Mouse (Mus musculus): ENCODE measurements around the gene Zbtb20. TPM values are rescaled to one million over a fixed set of nuclear protein-coding genes. Genes with fewer than 3 reads are reported as not detected.

Zbtb20 gene
- total and polyA plus RNA-seq, 2 experiments from 2014 or later = 19.8 to 45.8 TPM

- H3K9me3 ChIP-seq (replicated peaks; ENCODE audit: control insufficient read depth, low read length) = no peaks in the 10 kb centered on the region
- no peak overlapping the region for H3K27ac ChIP-seq (ENCODE audit: low read depth)
These were observed 785.9 kb downstream of the Zbtb20 start for GRCm38 (mm10) chr16:43661576-43661975.

GRCm38 (mm10) chr16:43662124-43663004, 786.7 kb downstream of the Zbtb20 start:
- ATAC-seq (ENCODE audit: insufficient read depth, low read depth) = no peak
- no peak for DNase-seq (ENCODE audit: low spot score)
- no peaks in the 10 kb centered on the region for H3K36me3 ChIP-seq (replicated peaks; ENCODE audit: control insufficient read depth, insufficient read depth, low read length)
- WGBS = 71% methylated on average over 10 of the region's 10 CpGs
- H3K27ac ChIP-seq (ENCODE audit: low read depth) = no peak overlapping the region
- H3K9me3 ChIP-seq (replicated peaks; ENCODE audit: control insufficient read depth, low read length) = no peaks in the 10 kb centered on the region
- H3K4me1 ChIP-seq (ENCODE audit: control insufficient read depth, insufficient read depth) = no peaks in the 10 kb centered on the region
- no peak overlapping the region for H3K4me2 ChIP-seq (ENCODE audit: low read depth, low read length)
- no peak overlapping the region for H3K4me3 ChIP-seq (ENCODE audit: low read depth, low read length)
- no peak overlapping the region for H3K9ac ChIP-seq (replicated peaks; ENCODE audit: low read depth, low read length)
- no peaks in the 10 kb centered on the region for H3K27me3 ChIP-seq (ENCODE audit: control insufficient read depth, insufficient read depth, low read length)
- no peak for TF ChIP-seq EP300 (IDR thresholded peaks at IDR 0.05; ENCODE audit: low read depth)
- no peak for TF ChIP-seq CTCF (IDR thresholded peaks at IDR 0.05; ENCODE audit: low read depth)

More at GRCm38 (mm10) chr16:43661576-43661975, 785.9 kb downstream of the Zbtb20 start:
- no peaks in the 10 kb centered on the region for H3K36me3 ChIP-seq (replicated peaks; ENCODE audit: control insufficient read depth, insufficient read depth, low read length)
- H3K4me3 ChIP-seq (ENCODE audit: low read depth, low read length) = no peak overlapping the region
- TF ChIP-seq EP300 (IDR thresholded peaks at IDR 0.05; ENCODE audit: low read depth) (no peak), CTCF (IDR thresholded peaks at IDR 0.05; ENCODE audit: low read depth) (no peak)
- H3K9ac ChIP-seq (replicated peaks; ENCODE audit: low read depth, low read length) = no peak overlapping the region
- no peaks in the 10 kb centered on the region for H3K4me1 ChIP-seq (ENCODE audit: control insufficient read depth, insufficient read depth)
- no peak overlapping the region for H3K4me2 ChIP-seq (ENCODE audit: low read depth, low read length)
- 90% methylated on average over 5 of the region's 5 CpGs for WGBS
- no peak for ATAC-seq (ENCODE audit: insufficient read depth, low read depth)
- no peaks in the 10 kb centered on the region for H3K27me3 ChIP-seq (ENCODE audit: control insufficient read depth, insufficient read depth, low read length)
- DNase-seq (ENCODE audit: low spot score) = no peak

- TF ChIP-seq EP300 (IDR thresholded peaks at IDR 0.05; ENCODE audit: low read depth) (no peak), CTCF (IDR thresholded peaks at IDR 0.05; ENCODE audit: low read depth) (no peak)
- Histone ChIP-seq H3K27me3 (ENCODE audit: control insufficient read depth, insufficient read depth, low read length) (no peaks in the 10 kb centered on the region), H3K4me1 (ENCODE audit: control insufficient read depth, insufficient read depth) (no peaks in the 10 kb centered on the region), H3K9me3 (replicated peaks; ENCODE audit: control insufficient read depth, low read length) (no peaks in the 10 kb centered on the region), H3K27ac (ENCODE audit: low read depth) (no peak within 1 kb of the TSS), H3K9ac (replicated peaks; ENCODE audit: low read depth, low read length) (no peak within 1 kb of the TSS), H3K4me3 (ENCODE audit: low read depth, low read length) (no peak within 1 kb of the TSS), H3K4me2 (ENCODE audit: low read depth, low read length) (no peak within 1 kb of the TSS), H3K36me3 (replicated peaks; ENCODE audit: control insufficient read depth, insufficient read depth, low read length) (no peaks in the 10 kb centered on the region)
- DNase-seq (ENCODE audit: low spot score) (no peak), ATAC-seq (ENCODE audit: insufficient read depth, low read depth) (no peak)
- 64% methylated on average over 7 of the region's 7 CpGs for WGBS
These were observed 788.4 kb downstream of the Zbtb20 start, which contains the start of gene Tigit for GRCm38 (mm10) chr16:43663978-43664579. Tigit (minus strand) TSS chr16:43664146.

GRCm38 (mm10) chr16:43664861-43665260, 789.2 kb downstream of the Zbtb20 start:
- Histone ChIP-seq H3K9me3 (replicated peaks; ENCODE audit: control insufficient read depth, low read length) (no peaks in the 10 kb centered on the region), H3K36me3 (replicated peaks; ENCODE audit: control insufficient read depth, insufficient read depth, low read length) (no peaks in the 10 kb centered on the region), H3K27me3 (ENCODE audit: control insufficient read depth, insufficient read depth, low read length) (no peaks in the 10 kb centered on the region), H3K4me3 (ENCODE audit: low read depth, low read length) (no peak overlapping the region), H3K9ac (replicated peaks; ENCODE audit: low read depth, low read length) (no peak overlapping the region), H3K27ac (ENCODE audit: low read depth) (no peak overlapping the region), H3K4me2 (ENCODE audit: low read depth, low read length) (no peak overlapping the region), H3K4me1 (ENCODE audit: control insufficient read depth, insufficient read depth) (no peaks in the 10 kb centered on the region)
- DNase-seq (ENCODE audit: low spot score) (no peak), ATAC-seq (ENCODE audit: insufficient read depth, low read depth) (no peak)
- no peak for TF ChIP-seq EP300 (IDR thresholded peaks at IDR 0.05; ENCODE audit: low read depth)

GRCm38 (mm10) chr16:43668294-43668693, 792.6 kb downstream of the Zbtb20 start:
- WGBS = 94% methylated on average over 3 of the region's 3 CpGs
- no peaks in the 10 kb centered on the region for H3K4me1 ChIP-seq (ENCODE audit: control insufficient read depth, insufficient read depth)
- no peak for TF ChIP-seq EP300 (IDR thresholded peaks at IDR 0.05; ENCODE audit: low read depth)
- TF ChIP-seq CTCF (IDR thresholded peaks at IDR 0.05; ENCODE audit: low read depth) = no peak
- DNase-seq (ENCODE audit: low spot score) (no peak), ATAC-seq (ENCODE audit: insufficient read depth, low read depth) (no peak)
- H3K9me3 ChIP-seq (replicated peaks; ENCODE audit: control insufficient read depth, low read length) = no peaks in the 10 kb centered on the region
- H3K4me2 ChIP-seq (ENCODE audit: low read depth, low read length) = no peak overlapping the region
- H3K27me3 ChIP-seq (ENCODE audit: control insufficient read depth, insufficient read depth, low read length) = no peaks in the 10 kb centered on the region
- no peak overlapping the region for H3K27ac ChIP-seq (ENCODE audit: low read depth)
- no peak overlapping the region for H3K9ac ChIP-seq (replicated peaks; ENCODE audit: low read depth, low read length)
- no peaks in the 10 kb centered on the region for H3K36me3 ChIP-seq (replicated peaks; ENCODE audit: control insufficient read depth, insufficient read depth, low read length)
- no peak overlapping the region for H3K4me3 ChIP-seq (ENCODE audit: low read depth, low read length)

Measured in heart, postnatal 0 days (tissue).